Mouse (Mus musculus) CD4-positive helper T cell, adult 2 months (primary cell): ENCODE measurements around the gene Dolk.

ENCODE experiments used
- DNase-seq: peaks from one replicate; pipeline ENCODE4 v3.0.0-alpha.2; 2012; ENCODE audit warnings: low read depth, missing footprints, low spot score

The Dolk gene

DNA sequence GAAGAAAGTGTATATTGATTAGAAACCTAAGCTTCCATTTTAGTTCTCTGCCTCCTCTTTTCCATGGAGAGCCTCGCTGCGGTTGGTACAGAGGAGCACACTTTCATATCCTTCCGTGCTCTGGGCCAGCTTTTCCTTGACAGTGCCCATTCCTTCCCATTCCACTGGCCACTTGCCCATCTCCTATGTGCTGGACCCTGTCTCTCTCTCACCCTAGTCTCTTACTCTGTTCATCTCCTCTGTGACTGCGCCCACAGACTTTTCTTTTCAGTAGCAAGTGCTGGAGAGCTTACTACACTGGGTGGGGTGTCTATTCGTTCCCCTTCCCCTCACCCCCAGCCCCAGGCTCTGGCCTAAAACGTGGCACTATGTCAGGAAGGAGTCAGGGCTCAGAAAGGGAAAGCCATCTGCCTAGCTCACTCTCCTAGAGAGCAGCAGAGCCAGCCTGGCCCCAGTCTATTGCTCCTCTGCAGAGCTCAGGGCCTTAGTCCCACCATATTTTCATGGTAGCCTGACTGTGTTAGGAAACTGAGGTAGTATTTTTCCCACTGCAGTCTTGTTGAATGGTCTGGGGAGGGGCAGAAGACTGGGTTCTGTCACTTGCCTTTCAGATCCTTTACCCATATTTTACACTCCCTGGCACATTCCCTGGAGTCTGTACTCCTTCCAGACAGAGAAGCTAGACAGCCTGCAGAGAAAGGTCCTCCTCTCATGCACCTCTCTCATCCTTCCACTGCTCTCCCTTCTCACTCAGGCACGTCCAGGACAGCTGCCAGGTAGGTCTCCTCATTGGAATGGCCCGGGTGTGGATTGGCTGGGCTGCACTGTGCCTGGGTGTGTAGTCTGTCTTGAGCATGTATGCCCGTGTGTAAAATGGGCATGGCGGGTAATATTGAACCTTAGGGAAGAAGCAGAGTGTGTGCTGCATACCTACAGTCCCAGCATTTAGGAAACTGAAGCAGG is 35.7 kb downstream of the Dolk start:
- no peak for DNase-seq

GRCm38 (mm10) chr2:30249182-30249581 is 37.0 kb downstream of the Dolk start:
- no peak for DNase-seq

- DNase-seq, result no peak
These were observed 38.5 kb downstream of the Dolk start for GRCm38 (mm10) chr2:30247681-30248080.

DNA sequence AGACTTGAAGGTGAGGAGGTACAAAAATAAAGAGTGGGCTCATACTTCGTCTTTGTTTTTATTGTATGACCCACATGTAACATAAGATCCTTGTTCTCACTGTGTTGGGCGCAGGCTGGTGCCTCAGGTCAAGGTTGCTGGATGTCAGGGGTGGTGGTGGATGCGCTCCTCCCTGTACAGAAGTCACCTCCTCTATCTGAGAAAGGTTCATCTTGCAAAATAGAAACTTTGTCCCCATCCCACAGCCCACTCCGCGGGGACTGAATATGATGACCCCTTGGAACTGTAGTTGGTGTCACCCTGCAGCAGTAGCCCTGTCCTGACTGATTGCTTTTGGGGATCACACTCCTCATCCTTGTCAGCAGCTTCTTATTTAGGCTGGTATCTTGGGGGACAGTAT is 39.1 kb downstream of the Dolk start:
- no peak for DNase-seq

- no peak for DNase-seq
These were observed 41.4 kb downstream of the Dolk start for GRCm38 (mm10) chr2:30244595-30245178.

DNA sequence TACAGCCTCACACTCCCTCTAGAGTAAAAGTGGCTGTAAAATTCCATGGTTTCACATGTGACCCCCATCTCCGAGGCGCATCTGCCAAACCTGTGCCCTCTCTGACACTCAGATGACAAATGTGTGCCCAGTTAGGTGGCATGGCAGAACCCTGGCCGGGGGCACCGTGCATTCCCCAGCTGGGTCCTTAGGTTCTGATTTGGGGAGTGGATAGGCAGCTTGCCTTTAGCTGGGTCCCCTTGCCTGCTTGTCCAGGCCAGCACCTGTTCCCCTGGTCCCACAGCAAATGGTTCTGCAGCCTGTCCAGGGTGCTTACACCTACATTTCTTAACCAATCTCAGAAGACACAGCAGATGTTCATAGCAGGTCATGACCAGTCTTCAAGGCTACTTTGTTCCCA is 42.7 kb downstream of the Dolk start:
- no peak for DNase-seq

DNA sequence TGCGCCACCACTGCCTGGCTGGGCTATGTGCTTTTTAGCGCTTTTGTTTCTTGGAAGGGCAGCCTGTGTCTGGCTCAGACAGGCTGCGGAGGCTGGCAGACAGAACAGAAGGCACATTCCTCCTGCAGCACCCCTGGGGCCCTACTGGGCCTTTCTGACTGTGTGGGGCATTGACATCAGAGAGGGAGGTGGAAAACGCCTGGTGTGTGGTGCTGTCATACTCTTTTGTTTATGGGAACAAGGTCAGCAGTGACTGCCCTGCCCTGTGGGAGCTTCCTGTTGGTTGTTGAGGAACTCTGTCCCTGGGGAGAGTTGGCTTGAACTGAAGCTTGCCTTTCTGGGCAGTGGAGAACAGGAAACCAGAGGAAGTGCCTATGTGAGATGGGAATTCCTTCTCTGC is 43.6 kb downstream of the Dolk start:
- no peak for DNase-seq

GRCm38 (mm10) chr2:30240267-30240666 is 45.9 kb downstream of the Dolk start, which contains the start of gene Gm28035:
TSS of gene Gm28035 (plus strand) at chr2:30240567.
- DNase-seq, result no peak

GRCm38 (mm10) chr2:30239777-30240176 is 46.4 kb downstream of the Dolk start:
- no peak for DNase-seq

DNA sequence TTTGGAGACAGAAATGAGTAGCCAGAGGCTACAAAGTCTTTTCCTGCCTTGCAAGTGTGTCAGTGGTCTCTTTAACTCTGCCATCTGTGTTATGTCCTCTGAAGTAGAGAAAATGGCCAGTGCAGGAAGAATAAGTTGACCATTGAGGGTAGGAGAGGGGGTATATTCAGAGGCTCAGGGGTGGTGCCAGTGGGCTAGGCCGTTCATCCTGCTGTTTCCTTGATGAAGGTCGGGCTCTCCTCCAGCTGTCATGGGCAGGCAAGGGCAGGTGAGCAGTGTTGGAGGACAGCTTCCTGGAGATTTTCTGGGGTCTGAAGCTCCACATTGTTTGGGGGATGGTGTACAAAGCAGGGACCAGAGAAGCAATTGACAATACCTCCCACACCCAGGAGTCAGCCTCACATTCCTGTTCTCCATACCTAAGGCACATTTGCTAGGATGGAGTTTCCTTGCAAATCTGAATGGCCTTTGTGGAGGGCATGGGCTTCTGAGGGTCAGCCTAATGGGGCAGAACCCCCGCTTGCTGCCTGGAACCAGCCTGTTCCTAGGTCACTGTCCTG is 47.1 kb downstream of the Dolk start:
- no peak for DNase-seq

GRCm38 (mm10) chr2:30237881-30238280 is 48.3 kb downstream of the Dolk start:
- DNase-seq, result no peak

GRCm38 (mm10) chr2:30237199-30237880 is 48.8 kb downstream of the Dolk start, which contains the start of gene Lrrc8a:
TSS of gene Lrrc8a (plus strand) at chr2:30237715.
- peak; percentile 99 for DNase-seq

DNA sequence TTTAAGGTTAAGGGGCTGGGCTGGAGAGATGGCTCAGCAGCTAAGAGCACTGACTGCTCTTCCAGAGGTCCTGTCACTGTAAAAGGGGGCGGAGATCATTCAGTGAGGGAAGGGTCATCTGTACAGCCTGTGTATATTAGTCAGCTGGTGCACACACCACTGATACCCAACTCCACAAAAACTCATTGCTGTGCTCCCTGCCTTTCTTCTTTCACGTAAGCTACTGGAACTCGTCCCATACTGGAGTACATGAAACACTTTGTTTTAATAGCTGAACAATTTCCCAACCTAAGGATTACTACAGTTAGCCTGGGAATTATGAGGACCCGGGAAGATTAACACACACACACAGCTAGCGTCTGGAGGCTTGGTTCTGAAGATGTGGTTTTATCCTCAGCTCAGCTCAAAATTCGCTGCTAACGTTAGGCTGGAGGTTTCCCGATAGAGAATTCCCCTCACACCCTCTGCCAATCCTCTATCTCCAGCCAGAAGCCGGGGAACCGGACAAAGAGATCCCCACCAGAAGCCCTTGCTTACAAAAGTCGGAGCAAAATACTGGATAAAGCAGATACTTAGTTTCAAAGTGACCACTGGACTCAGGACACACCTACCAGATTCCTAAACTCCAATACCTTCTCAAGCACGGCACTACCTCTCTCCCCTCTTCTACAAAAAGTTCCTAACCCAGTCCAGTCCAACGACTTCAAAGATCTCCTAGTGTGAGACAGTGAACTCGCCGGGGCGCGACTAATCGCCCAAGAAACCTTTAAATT is 49.5 kb downstream of the Dolk start:
- no peak for DNase-seq

GRCm38 (mm10) chr2:30235593-30235992 is 50.5 kb downstream of the Dolk start:
- peak; percentile 14 for DNase-seq
